Mouse (Mus musculus) embryo, embryonic 9.5 days (tissue): ENCODE data around the gene Ift57.

Source experiments
- DNase-seq: peaks from one replicate; pipeline ENCODE4 v3.0.0-alpha.2; 2017; ENCODE audit errors: extremely low spot score

Ift57 gene

DNA sequence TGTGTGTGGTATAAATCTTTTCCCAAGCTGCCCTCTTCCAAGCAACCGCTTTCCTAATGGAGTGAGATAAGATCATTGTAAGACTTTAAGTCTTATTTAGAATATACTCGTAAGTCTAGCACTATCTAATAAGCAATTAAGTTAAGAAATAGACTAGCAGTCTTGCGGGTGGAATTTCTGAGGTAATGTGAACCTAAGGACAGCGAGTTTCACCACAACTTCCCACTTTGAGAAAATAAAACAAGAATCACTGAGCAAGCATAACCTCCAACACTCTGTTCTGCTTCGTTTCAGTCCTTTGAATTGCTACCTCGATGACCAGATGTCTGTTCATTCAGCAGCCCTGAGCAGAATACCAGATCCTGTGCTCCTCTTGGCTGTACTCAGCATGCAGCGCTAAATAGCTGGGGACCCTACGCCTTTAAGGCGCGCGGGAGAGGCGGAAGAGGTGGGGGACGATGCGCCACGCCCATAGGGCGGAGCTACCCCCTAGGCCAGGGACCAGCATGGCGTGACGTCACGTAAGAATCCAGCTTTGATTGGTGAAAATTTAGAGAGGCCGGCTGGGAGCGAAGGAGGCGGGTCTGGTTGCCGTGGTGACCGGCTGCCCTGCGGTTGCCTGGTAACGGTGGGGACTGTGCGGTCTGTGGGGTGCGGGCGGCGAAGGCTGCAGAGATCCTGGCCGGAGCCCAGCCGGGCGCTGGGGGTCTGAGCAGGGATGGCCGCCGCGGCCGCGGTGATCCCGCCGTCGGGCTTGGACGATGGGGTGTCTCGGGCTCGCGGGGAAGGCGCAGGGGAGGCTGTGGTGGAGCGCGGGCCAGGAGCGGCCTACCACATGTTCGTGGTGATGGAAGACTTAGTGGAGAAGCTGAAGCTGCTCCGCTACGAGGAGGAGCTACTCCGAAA is at the start of gene Ift57:
Gene Ift57, plus strand, starts transcription at position 614 of the 906 bp plus-strand sequence.
- peak; percentile 99 for DNase-seq

DNA sequence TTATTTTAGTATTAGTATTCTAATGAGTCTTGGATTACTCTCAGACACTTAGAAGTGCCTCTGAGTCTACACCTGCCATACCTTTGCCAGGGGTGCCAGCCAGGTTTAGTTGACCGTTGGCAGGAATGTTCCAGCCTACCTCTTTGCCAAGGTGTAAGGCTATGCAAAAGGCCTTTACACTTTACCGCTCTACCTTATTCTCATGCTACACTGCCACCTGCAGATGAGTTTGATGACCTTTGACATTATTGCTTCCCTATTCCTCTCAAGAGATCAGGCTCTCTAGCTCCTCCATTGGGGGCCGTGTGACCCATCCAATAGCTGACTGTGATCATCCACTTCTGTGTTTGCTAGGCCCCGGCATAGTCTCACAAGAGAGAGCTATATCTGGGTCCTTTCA is 41.9 kb upstream of the Ift57 start:
- DNase-seq, result no peak

DNA sequence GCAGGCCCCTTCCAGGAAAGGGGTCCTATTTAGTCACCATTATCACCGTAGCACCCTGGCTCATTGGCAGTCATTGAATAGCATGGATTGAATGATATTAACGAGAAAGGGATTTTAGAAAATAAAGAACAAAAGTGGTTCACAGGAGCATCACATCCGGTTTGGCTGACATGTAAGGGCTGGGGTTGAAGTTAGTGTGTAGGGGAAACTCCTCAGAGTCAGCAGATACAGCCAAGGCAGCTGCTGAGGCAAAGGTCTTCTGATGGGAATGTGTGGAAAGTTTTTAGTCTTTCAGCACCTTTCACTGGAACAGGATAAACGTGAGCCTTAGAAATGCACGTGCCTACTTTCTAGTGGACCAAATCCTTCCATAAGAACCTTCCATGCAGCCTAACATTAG is 41.0 kb upstream of the Ift57 start:
- DNase-seq, result no peak

DNA sequence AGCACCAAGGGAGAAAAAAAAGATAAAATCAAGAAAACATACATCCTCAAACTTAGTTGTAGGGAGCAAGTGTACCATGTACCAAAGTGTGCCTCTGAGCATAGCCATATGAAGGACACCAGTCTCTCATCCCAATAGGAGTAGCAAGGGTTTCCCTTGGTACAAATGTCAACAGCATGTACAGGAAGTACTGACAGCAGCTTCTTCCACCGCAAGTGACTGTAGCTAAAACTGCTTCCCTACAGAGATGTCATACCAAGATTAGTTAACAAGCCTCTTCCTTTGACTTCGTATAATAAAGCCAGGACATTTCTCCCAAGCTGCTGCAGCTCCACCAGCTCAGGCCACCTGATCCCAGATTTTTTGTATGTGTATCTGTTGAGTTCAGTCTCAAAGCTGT is 39.9 kb upstream of the Ift57 start:
- no peak for DNase-seq

DNA sequence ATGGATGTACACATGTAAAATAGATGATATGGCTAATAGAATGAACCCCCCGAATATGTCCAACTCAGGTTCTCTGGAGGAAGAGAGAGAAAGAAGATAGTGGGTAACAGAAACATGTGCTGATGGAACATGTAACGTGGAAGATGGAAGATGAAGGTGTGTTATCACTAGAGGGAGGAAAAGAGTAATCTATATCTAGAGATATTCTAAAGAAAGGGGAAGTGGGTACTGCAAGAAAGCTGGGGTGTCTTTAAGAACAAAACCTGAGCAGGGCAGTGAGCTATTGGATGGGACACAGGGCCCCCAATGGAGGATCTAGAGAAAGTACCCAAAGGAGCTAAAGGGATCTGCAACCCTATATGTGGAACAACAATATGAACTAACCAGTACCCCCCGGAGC is 38.9 kb upstream of the Ift57 start:
- DNase-seq, result no peak

DNA sequence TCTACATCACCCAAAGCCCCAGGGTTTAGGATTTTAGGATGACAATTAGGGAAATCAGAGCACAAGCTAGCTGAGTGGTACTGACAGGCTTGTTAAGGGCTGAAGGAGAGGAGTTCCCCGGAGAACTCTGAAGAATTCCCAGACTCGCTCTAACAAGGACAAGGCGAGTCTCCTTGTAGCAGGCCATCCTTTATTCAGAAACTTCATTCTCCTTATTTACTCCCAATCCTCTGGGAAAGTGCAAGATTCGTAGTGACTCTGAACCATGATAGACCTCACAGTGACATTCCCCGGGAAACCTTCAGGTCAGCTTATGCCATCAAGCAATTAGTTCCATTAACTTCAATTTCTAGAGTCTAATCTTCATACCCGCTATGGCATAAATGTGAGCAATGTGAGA is 36.8 kb upstream of the Ift57 start:
- no peak for DNase-seq

DNA sequence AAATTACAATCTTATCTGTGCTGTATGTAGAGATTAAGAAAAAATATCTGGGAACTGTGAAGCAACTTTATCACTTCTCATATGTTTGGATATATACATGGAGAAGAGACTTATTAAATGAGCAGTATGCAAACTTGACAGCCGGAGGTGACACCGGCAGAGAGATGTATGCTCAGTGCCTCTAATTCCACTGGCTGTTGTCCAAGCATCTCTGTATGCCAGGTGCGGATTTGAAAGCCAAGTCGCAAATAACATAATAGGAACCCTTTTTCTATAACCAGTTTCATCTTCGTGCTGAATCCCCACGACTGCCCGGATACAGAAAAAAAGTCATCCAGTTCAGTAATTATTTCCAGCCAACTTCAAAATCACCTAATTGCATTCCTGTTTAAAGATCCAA is 34.4 kb upstream of the Ift57 start:
- no peak for DNase-seq

DNA sequence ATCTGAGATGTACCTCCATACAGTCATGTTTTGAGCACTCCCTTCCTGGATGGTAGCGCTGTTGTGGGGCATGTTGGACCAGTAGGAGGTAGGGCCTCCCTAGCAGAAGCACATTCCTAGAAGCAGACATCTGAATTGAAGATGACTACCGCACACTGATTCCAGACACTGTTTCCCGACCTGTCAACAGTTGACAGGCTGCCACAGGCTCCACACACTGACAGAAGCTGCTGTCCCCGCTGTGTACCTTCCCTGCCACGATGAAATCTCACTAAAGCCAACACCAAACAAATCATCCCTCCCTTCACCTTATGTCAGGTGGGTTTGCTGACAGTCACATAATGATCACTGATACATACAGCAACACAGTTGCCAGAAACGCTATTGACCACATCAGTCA is 19.4 kb upstream of the Ift57 start:
- no peak for DNase-seq

DNA sequence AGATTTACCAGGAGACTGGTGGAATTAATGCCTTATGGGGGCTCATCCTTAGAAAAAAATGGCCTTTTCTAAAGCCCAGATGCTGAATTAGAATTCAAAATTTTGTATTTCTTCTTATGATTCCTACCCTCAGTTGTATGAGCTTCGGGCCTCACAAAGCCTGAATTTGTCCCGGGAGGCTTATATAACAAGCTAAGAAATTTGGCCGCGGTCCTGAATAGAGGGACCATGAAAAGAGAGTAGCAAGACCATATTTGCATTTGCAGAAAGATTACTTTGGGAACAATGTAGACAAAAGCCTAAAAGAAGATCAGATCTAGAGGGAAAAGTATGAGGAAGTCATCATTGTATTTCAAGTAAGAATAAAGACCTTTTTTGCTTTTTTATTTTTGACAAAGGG is 14.1 kb upstream of the Ift57 start:
- DNase-seq, result no peak

DNA sequence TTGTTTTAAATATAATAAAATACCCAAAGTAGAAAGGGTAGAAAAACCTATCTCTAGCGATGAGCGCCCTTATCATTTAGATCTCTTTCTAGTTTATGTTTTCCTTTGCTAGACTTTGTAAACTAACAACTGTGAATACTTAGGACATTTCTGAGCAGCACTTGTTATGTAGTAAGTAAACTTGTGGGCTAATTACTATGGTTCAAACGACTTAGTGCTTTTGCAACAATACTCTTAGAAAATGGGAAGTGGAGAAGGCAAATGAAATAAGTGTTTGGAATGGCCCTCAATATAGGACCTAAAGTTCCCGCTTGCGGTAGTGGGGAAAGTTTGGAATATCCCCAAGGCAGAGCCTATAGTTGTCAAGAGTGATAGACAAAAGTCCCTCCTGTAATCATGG is 788 bp downstream of the Ift57 start:
- no peak for DNase-seq

DNA sequence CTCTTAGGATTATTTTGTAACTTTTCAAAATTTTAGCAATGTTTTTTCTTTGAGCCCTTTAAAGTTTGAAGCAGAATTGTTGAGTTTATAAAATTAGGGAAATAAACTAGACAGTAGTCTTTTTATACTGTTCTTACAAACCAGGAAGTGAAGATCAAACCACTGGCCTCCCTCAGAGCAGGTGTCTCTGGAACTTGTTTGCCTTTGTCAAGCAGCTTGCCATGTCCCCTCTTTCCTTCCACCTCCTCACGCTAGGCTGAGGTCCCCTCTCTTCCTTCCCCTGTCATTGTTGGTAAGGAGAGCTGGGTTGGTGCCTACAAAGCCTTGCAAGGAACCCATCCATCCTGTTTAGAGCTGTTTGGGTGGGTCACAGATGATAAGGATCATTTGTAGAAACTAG is 9.0 kb downstream of the Ift57 start:
- no peak for DNase-seq

DNA sequence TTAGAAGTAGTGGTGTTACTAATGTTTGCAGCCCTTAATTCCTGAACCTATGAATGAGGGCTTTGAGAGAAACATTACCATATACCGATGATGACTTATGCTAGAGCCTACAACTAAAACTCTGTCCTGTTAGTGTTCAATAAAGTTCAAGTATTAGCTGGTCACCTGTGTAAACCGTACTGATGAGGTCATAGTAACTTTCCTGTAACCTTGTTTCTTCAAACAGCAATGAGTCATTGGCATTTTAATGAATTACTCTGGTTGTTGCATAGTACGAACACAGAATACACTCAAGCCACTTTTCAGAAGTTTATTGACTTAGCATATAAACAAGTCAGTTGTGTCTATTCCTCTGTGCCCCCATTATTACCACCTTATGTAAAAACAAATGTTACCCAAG is 11.2 kb downstream of the Ift57 start:
- DNase-seq, result no peak

DNA sequence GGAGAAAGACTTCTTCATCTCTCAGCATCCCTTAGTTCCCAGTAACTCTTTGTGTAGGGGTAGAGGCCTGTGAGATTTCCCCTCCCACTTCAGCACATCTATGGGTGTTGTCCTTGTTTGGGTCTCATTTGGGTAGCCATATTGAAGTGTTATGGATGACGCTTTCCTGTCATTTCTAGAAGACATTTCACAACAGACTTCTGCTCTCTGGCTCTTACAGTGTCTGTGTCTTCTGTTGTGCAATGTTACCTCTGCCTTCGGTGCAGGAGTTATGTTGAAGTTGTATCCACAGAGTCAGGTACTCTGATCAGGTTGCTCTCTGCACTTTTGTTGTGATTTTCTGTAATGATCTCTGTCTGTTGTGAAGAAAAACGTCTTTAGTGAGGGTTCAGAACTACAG is 14.3 kb downstream of the Ift57 start:
- no peak for DNase-seq

DNA sequence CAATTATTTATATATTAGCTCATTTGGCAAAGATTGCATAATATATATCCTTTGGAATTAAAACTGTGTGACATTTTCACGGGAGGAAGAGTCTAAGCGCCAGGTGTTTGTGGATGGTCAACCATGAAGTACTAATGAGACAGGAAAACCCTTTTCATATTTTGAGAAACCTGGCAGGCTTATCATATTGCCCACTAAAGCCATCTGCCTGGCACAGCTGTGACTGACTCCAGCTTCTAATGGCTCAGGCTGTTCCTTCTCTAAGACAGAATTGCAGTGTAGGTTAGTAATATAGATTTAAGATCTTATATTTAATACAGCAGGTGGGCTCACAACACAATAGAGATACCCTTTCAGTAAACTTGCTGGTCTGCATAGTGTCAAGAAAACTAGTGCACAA is 21.6 kb downstream of the Ift57 start:
- no peak for DNase-seq

DNA sequence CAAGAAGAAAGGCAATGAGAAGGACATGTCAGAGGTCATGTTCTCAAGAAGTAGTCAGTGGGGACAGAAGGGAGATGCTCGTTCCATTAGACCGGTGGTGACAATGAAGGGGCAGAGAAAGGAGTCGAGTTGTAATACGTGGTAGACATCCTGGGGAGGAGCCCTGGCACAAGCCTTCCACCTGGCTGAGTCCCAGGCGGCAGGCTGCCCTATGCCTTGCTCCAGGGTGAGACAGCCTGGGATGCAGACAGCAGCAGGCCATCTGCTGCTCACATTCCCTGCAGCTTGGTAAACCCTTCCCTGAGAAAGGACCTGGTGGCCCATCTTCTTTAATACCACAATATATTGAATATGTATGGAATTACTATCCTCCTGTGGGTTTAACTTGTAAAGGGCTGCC is 22.6 kb downstream of the Ift57 start:
- DNase-seq, result no peak

DNA sequence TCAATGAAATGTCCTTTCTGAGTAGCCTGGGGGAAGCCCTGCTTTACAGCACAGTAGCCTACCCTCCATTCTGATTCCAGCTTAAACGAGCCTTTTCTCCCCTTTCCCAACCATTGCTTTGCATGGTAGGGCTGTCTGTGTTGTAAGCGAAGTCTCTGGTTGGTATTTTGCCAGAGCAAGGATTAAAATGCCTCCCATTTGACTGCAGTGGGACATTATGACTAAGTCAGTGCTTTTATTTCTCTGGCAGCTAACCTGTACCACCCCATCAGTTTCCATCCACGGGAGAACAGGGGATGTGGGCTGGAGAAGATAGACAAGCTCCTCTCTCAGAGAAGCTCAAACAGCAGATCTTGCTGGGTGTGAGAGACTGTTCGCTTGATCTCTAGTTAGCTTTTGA is 24.2 kb downstream of the Ift57 start:
- no peak for DNase-seq

DNA sequence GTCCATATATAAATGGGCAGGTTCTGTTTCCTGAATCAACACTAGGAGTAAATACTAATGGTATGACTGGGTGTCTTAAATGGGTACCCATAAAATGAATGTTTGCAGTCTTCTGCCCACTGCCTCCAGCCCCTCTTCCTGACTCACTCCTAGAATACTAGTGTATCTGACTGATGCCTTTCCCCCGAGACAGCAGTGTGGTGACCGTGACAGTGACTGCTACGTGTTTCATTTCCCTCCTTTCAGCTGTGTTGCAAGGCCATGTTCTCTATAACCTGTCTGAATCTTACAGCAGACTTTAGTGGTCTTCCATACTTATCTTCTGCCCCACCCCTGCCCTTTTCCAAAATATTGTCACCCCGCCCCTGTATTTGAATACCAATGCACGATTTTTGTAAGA is 25.2 kb downstream of the Ift57 start:
- no peak for DNase-seq

DNA sequence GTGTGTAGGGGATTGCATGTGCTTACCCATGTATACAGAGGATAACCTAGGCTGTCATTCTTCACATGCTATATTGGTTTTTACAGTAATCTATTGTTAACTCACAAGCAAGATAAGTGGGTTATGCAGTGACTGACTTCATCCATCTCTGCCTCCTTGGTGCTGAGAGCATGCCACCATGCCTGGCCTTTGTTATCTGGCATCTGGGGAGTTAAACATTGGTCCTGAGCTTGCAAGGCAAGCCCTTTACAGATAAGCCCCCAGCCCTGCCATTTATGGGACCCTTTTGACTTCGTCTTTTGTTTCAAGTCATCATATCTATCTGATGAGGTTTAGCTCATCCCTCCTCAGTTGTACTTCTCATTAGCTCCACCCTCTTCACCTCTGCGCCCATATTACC is 25.9 kb downstream of the Ift57 start:
- DNase-seq, result no peak

DNA sequence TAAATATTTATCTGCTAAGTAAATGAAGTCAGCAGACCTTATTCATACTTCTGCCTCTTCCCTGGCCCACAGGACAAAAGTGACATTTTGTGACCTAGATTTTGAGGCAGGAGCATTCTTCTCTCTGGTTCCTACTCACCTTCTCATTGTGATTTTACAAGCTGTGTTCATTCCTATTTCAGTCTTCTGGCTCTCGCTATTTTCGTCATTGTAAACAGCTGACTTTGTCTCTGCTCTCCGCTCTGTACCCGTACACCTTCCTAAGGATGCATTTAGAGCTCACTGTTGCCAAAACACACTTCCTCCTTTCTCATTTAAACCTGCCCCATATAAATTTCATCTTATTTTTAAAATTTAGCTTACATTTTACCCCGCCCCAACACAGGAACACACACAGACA is 26.4 kb downstream of the Ift57 start:
- DNase-seq, result no peak

DNA sequence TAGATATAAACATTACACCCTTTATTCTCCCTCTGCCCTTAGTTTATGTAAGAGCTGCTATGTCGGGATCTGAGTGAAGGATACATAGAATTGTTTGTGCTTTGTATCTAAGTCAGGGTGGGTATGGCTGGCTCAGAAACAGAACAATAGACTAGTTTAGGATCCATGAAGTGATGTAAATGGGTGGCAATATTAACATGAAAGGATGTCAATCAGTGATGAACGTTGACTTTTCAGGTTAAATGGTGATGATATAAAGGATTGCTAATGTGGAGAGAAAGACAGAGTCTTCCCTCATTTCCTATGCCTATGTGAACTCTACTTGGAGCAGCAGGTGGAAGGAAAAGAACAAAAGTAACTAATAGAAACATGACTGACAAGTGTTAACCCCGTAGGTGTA is 27.2 kb downstream of the Ift57 start:
- no peak for DNase-seq

DNA sequence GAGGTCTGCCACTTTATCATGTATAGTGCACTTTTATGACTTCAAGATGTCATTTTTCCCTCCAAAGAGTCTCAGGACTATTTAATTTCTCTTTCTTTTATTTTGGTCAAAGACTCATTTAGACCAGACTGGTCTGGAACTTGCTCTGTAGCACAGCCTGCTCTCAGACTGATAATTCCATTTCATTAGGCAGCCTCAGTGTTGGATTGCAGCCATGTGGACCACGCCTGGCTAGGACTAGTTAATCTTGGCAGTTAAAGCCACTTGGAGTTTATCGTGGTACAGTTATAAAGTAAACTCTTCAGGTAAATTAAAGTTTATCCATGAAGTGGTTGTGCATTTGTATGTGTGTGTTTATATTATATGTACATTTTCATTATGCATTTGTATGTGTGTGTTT is 27.7 kb downstream of the Ift57 start:
- no peak for DNase-seq

DNA sequence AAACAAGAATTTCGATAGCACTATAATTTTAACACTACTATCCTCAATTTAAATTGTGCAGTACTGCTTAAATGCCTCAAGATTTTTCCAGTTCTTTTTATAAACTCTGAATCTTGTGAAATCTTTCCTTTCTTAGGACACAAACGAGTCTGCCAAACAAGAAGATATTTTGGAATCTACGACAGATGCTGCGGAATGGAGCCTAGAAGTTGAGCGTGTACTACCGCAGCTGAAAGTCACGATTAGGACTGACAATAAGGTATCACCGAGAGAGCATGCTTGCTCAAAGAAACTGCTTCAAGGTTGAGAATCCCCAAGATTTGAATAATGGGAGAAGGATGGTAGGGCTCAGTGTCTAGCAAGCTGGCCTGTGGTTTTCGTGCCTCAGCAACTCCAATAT is 37.5 kb downstream of the Ift57 start:
- DNase-seq, result no peak

DNA sequence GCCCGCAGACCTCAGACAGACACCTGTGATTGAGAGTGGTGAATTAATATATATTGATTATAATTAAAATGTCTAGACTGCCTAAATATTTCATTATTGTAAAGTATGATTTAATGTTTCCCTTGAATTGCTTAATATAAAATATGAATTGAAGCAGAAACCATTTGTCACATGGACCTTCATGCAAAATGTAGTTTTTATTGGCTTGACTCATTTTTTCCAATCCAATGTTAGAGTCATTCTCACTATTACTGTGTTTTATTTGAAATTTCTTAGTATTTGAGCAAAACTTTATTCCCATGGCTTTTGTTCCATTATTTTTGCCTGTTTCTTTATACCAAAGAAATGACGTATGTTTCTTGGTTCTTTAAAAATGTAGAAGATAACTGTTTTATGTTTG is 48.3 kb downstream of the Ift57 start:
- no peak for DNase-seq

DNA sequence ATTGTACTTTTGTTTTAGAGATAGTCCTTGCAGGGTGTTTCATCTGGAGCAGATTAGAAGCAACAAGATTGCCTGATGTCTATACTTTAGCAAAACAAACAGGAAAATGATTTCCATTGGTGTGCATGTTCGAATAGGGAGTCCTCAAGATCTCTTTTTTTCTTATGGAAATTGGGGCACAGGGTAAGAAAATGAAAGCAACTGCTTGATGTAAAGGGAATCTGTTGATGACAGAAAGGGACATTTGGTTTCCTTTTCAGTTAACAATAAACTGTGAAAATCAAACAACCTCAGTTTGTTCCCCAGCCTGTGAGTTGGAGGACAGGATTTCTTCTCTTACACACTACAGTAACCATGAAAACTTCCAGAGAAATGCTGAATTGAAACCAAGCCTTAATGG is 53.9 kb downstream of the Ift57 start:
- DNase-seq, result no peak
